Mouse (Mus musculus): Measurements from ENCODE around the gene Wipi2. TPM values are rescaled to one million over a fixed set of nuclear protein-coding genes. Genes with fewer than 3 reads are reported as not detected.

The Wipi2 gene
- total RNA-seq, 2 experiments from 2014 or later: 99.8 to 102 TPM

- H3K27ac ChIP-seq: no peak overlapping the region
- DNase-seq (ENCODE audit: low spot score in 2 of 2): no peak
- TF ChIP-seq CTCF (conservative IDR thresholded peaks at IDR 0.05): no peak
- no peak overlapping the region for H3K4me3 ChIP-seq
Measured at GRCm38 (mm10) chr5:142610362-142610761, 17.1 kb upstream of the Wipi2 start.

GRCm38 (mm10) chr5:142614513-142614912 is 13.0 kb upstream of the Wipi2 start:
- TF ChIP-seq CTCF (conservative IDR thresholded peaks at IDR 0.05): no peak
- no peak overlapping the region for H3K27ac ChIP-seq

GRCm38 (mm10) chr5:142615638-142616037 is 11.9 kb upstream of the Wipi2 start:
- no peak for DNase-seq (ENCODE audit: low spot score in 2 of 2)
- Histone ChIP-seq H3K4me3 (no peak overlapping the region), H3K27ac (no peak overlapping the region)
- TF ChIP-seq CTCF (conservative IDR thresholded peaks at IDR 0.05): no peak

More at GRCm38 (mm10) chr5:142614513-142614912, 13.0 kb upstream of the Wipi2 start:
- no peak overlapping the region for H3K4me3 ChIP-seq
- DNase-seq (ENCODE audit: low spot score in 2 of 2): no peak

GRCm38 (mm10) chr5:142616326-142616725 is 11.2 kb upstream of the Wipi2 start:
- no peak for TF ChIP-seq CTCF (conservative IDR thresholded peaks at IDR 0.05)
- H3K27ac ChIP-seq: no peak overlapping the region
- DNase-seq (ENCODE audit: low spot score in 2 of 2): no peak
- no peak overlapping the region for H3K4me3 ChIP-seq

- Histone ChIP-seq H3K4me3 (no peak overlapping the region), H3K27ac (peak overlapping the region; percentile 3; the same call in 1 of the 2 replicates)
- peak; percentile 85 for TF ChIP-seq CTCF (conservative IDR thresholded peaks at IDR 0.05)
- peak; percentile 52 to 81 for DNase-seq (ENCODE audit: low spot score in 2 of 2)
Measured at GRCm38 (mm10) chr5:142619866-142620265, 7.6 kb upstream of the Wipi2 start.

- Histone ChIP-seq H3K27ac (no peak overlapping the region), H3K4me3 (no peak overlapping the region)
- no peak for DNase-seq (ENCODE audit: low spot score in 2 of 2)
- TF ChIP-seq CTCF (conservative IDR thresholded peaks at IDR 0.05): no peak
Measured at GRCm38 (mm10) chr5:142621421-142621820, 6.1 kb upstream of the Wipi2 start.

- no peak for DNase-seq (ENCODE audit: low spot score in 2 of 2)
- Histone ChIP-seq H3K27ac (no peak overlapping the region), H3K4me3 (no peak overlapping the region)
- TF ChIP-seq CTCF (conservative IDR thresholded peaks at IDR 0.05): no peak
Measured at GRCm38 (mm10) chr5:142622134-142622533, 5.4 kb upstream of the Wipi2 start.

- no peak for DNase-seq (ENCODE audit: low spot score in 2 of 2)
- Histone ChIP-seq H3K27ac (no peak overlapping the region), H3K4me3 (no peak overlapping the region)
- peak; percentile 36; the same call in 1 of the 2 replicates for TF ChIP-seq CTCF (conservative IDR thresholded peaks at IDR 0.05)
Measured at GRCm38 (mm10) chr5:142623080-142623479, 4.4 kb upstream of the Wipi2 start.

GRCm38 (mm10) chr5:142628726-142629662 is 1.5 kb downstream of the Wipi2 start:
- peak; percentile 96 for DNase-seq (ENCODE audit: low spot score in 2 of 2)
- no peak for TF ChIP-seq CTCF (conservative IDR thresholded peaks at IDR 0.05)
- Histone ChIP-seq H3K27ac (peak overlapping the region; percentile 90), H3K4me3 (peak overlapping the region; percentile 96)

GRCm38 (mm10) chr5:142629663-142630025 is 2.1 kb downstream of the Wipi2 start:
- DNase-seq (ENCODE audit: low spot score in 2 of 2): peak in 1 of 2 experiments; percentile 27
- Histone ChIP-seq H3K4me3 (peak overlapping the region; percentile 96), H3K27ac (peak overlapping the region; percentile 90)
- no peak for TF ChIP-seq CTCF (conservative IDR thresholded peaks at IDR 0.05)

- H3K27ac ChIP-seq: peak overlapping the region; percentile 90
- DNase-seq (ENCODE audit: low spot score in 2 of 2): no peak
- no peak for TF ChIP-seq CTCF (conservative IDR thresholded peaks at IDR 0.05)
- peak overlapping the region; percentile 96 for H3K4me3 ChIP-seq
Measured at GRCm38 (mm10) chr5:142630224-142630623, 2.7 kb downstream of the Wipi2 start.

GRCm38 (mm10) chr5:142637823-142638222 is 10.3 kb downstream of the Wipi2 start:
- Histone ChIP-seq H3K27ac (no peak overlapping the region), H3K4me3 (no peak overlapping the region)
- no peak for TF ChIP-seq CTCF (conservative IDR thresholded peaks at IDR 0.05)
- DNase-seq (ENCODE audit: low spot score in 2 of 2): no peak

GRCm38 (mm10) chr5:142640088-142640487 is 12.6 kb downstream of the Wipi2 start:
- no peak for DNase-seq (ENCODE audit: low spot score in 2 of 2)
- Histone ChIP-seq H3K27ac (no peak overlapping the region), H3K4me3 (no peak overlapping the region)
- TF ChIP-seq CTCF (conservative IDR thresholded peaks at IDR 0.05): no peak

Data from layer of hippocampus, adult 2 months (tissue).